Mouse (Mus musculus) ES-E14 (cell line): ENCODE results near the gene Alkbh1.
A peak's percentile ranks its signal among the peaks of the same experiment; 100 is the strongest.

Source experiments
- CHD2 ChIP-seq: IDR thresholded peaks from 2 replicates; pipeline ENCODE4 v1.6.1; 2014; ENCODE audit warnings: mild to moderate bottlenecking, low read depth, low read length, inconsistent platforms
- HCFC1 ChIP-seq: IDR thresholded peaks from 2 replicates; pipeline ENCODE4 v1.6.1; 2012; ENCODE audit warnings: low read length, inconsistent platforms, borderline replicate concordance; ENCODE audit not compliant: insufficient read depth
- MAFK ChIP-seq: IDR thresholded peaks from 2 replicates; pipeline ENCODE4 v1.6.1; 2014; ENCODE audit warnings: mild to moderate bottlenecking, low read depth, low read length, inconsistent platforms; ENCODE audit not compliant: insufficient read depth
- ZC3H11A ChIP-seq: IDR thresholded peaks from 2 replicates; pipeline ENCODE4 v1.6.1; 2012; ENCODE audit warnings: low read depth, mild to moderate bottlenecking, inconsistent platforms, low read length, borderline replicate concordance
- ZNF384 ChIP-seq: IDR thresholded peaks from 2 replicates; pipeline ENCODE4 v1.6.1; 2012; ENCODE audit warnings: low read depth, low read length, inconsistent platforms

DNA sequence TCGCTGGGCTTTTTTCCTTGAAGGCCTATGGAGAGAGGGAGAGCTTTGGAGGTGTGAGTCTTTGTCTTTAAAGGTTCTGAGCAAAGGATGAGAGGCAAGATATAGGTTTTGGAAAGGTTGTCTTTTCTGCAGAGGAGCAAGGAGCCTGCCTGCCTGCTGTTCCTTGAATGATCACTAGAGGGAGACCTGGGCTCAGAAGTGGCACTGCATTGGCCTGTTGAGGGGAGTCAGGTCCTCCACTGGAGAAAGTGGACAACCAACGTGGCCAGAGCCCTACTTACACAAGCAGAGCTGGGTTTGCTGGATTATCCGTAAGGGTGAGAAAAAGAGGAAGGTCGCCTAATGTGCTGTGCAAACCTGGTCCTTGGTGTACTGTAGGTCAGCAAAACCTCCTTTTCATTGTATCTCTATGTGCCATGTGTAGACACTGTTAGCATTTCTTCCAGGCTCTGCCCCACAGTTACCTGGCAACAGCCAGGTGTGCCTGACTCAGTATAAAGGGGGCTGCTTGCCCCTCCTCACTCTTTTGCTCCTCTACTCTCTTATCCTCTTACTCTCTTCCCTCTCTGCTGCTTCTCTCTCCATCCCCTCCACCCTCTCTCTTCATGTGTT is 30.5 kb downstream of the Alkbh1 start:
- TF ChIP-seq ZC3H11A (peak; percentile 70; the same call in 1 of the 2 replicates), ZNF384 (no peak), CHD2 (no peak), MAFK (no peak), HCFC1 (no peak)
